In genomic region chr2:154803372-154803771, GRCm38 (mm10) we compare ENCODE assay signal across 1 mouse cellular context.
TF ChIP-seq lines count a peak whose summit lies in the region.

No protein-coding gene starts in this region.

TF ChIP-seq in MEL, 35 proteins besides CTCF, POLR2A, EP300 and RAD21:
- TF ChIP-seq MAX (IDR thresholded peaks at IDR 0.05; ENCODE audit: low read length) (0 out of 2 replicates have a peak, but pooled peaks have one; percentile 18), RCOR1 (IDR thresholded peaks at IDR 0.05; ENCODE audit: low read depth, low read length) (no peak), ZC3H11A (IDR thresholded peaks at IDR 0.05; ENCODE audit: low read depth, low read length) (no peak), CHD1 (IDR thresholded peaks at IDR 0.05; ENCODE audit: low read depth, low read length) (no peak), CHD2 (IDR thresholded peaks at IDR 0.05; ENCODE audit: low read length) (no peak)
